Mouse (Mus musculus) brain, embryonic 14.5 days (tissue): ENCODE data around the gene Specc1l.

Source experiments
- CTCF ChIP-seq: fragments of 200-500 bp; IDR thresholded peaks from 2 replicates; pipeline ENCODE4 v1.5.1; 2012; ENCODE audit warnings: inconsistent platforms, mild to moderate bottlenecking, moderate library complexity, borderline replicate concordance; ENCODE audit not compliant: insufficient read depth, insufficient read length; ENCODE audit errors: extremely low read depth
- POLR2A ChIP-seq: fragments of 200-500 bp; IDR thresholded peaks from 2 replicates; pipeline ENCODE4 v1.6.1; 2012; ENCODE audit warnings: mild to moderate bottlenecking, inconsistent platforms, borderline replicate concordance; ENCODE audit not compliant: poor library complexity, insufficient read depth, insufficient read length, severe bottlenecking; ENCODE audit errors: extremely low read depth

GRCm38 (mm10) chr10:75328201-75328704, 116.4 kb downstream of the Specc1l start:
- TF ChIP-seq CTCF (no peak), POLR2A (no peak)
